Mouse (Mus musculus) midbrain, embryonic 11.5 days (tissue): ENCODE data around the gene Lyrm1. TPM values are rescaled to one million over a fixed set of nuclear protein-coding genes. Genes with fewer than 3 reads are reported as not detected.

Source experiments
- ATAC-seq: fragments of 200-750 bp; cut with Nextera tagmentation; 2 replicates; pipeline ENCODE4 v1.8.0; 2017; ENCODE audit warnings: moderate TSS enrichment, moderate library complexity; ENCODE audit not compliant: low FRiP score
- DNase-seq: peaks from one replicate; pipeline ENCODE4 v3.0.0; 2015; ENCODE audit warnings: low spot score; ENCODE audit errors: missing footprints
- H3K27ac ChIP-seq: fragments of 300-500 bp; sonication (generic); 2 replicates; pipeline ENCODE4 v1.5.1; 2014; ENCODE audit warnings: low read depth, low read length
- H3K27me3 ChIP-seq: fragments of 300-500 bp; sonication (generic); 2 replicates; pipeline ENCODE4 v1.6.1; 2014; ENCODE audit warnings: mild to moderate bottlenecking, low read length, moderate library complexity, mixed read lengths; ENCODE audit not compliant: control insufficient read depth, insufficient read depth
- H3K36me3 ChIP-seq: fragments of 300-500 bp; sonication (generic); 2 replicates; pipeline ENCODE4 v1.6.1; 2014; ENCODE audit warnings: mild to moderate bottlenecking, low read length, moderate library complexity, mixed read lengths; ENCODE audit not compliant: control insufficient read depth, insufficient read depth
- H3K4me1 ChIP-seq: fragments of 300-500 bp; sonication (generic); 2 replicates; pipeline ENCODE4 v1.6.1; 2014; ENCODE audit warnings: low read length; ENCODE audit not compliant: control insufficient read depth, insufficient read depth
- H3K4me2 ChIP-seq: fragments of 300-500 bp; sonication (generic); 2 replicates; pipeline ENCODE4 v1.6.1; 2014; ENCODE audit warnings: mild to moderate bottlenecking, moderate library complexity
- H3K4me3 ChIP-seq: fragments of 300-500 bp; sonication (generic); 2 replicates; pipeline ENCODE4 v1.5.1; 2014; ENCODE audit warnings: low read depth, low read length
- H3K9ac ChIP-seq: fragments of 300-500 bp; sonication (generic); 2 replicates; pipeline ENCODE4 v1.6.1; 2014; ENCODE audit warnings: low read length
- H3K9me3 ChIP-seq: fragments of 300-500 bp; sonication (generic); 2 replicates; pipeline ENCODE4 v1.6.1; 2016; ENCODE audit warnings: low read length; ENCODE audit not compliant: control insufficient read depth
- WGBS: fragments of 180-500 bp; shearing (Covaris S2); extraction: QIAGEN DNeasy Blood & Tissue Kit; methylation state at CpG from one replicate; pipeline ENCODE4 v1.1.7; 2014; 5-methylcytosine and 5-hydroxymethylcytosine counted together
- polyA plus RNA-seq: library from polyadenylated mRNA; unstranded; fragments of >200 nt; fragmentation: Nextera tagmentation; extraction: Ambion mirVana; gene quantifications from 2 replicates; pipeline ENCODE4 v1.2.1, GENCODE M21; 2014

The Lyrm1 gene
- polyA plus RNA-seq, 1 experiment from 2014 or later, result 13.1 TPM

DNA sequence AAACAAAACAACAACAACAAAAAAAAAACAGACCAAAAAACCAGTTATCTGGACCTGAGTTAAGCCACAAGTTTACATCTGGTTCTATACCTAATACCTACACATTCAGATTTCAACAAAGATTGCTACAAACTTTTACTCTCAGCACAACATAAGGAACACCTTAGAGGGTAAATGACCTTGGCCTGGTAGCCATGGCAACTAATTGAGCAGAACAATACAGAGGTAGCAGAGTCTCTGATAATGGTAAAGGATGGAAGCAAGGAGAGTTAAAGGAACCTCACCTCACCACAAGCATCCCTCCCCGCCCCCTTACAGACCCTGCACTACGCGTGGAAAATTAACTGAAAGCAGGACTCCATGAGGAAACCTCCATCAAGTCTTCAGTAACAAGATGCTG, 35.5 kb upstream of the Lyrm1 start:
- peaks cover 2% of the 10 kb centered on the region; the same call in 1 of the 2 replicates for H3K36me3 ChIP-seq
- H3K27ac ChIP-seq, result no peak overlapping the region
- no peak for DNase-seq
- WGBS, result 84% methylated on average over 3 of the region's 3 CpGs
- no peaks in the 10 kb centered on the region for H3K27me3 ChIP-seq
- H3K4me3 ChIP-seq, result no peak overlapping the region
- H3K9me3 ChIP-seq, result no peaks in the 10 kb centered on the region
- ATAC-seq, result no peak
- H3K4me2 ChIP-seq, result no peak overlapping the region
- H3K9ac ChIP-seq, result no peak overlapping the region
- H3K4me1 ChIP-seq, result peaks cover 22% of the 10 kb centered on the region

DNA sequence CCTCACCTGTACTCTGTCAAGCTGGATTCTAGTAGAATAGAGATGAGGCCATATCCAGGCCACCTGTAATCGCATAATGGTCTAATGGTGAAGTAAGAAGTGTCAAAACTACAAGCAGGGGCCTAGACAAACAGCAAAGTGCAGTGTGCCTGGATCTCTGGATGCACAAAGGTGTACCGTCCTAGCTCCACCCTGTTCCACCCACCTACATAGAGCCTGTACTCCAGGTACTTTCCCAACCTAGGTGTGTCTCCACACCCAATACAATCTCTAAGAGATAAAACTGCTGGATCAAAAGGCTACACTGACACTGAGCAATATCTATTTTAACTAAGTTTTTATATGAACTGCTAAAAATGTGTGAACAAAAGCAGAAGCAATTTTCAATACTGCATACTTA, 35.1 kb upstream of the Lyrm1 start:
- Histone ChIP-seq H3K36me3 (peaks cover 2% of the 10 kb centered on the region; the same call in 1 of the 2 replicates), H3K4me3 (no peak overlapping the region), H3K4me1 (peaks cover 22% of the 10 kb centered on the region), H3K4me2 (no peak overlapping the region), H3K27me3 (no peaks in the 10 kb centered on the region), H3K9me3 (no peaks in the 10 kb centered on the region), H3K9ac (no peak overlapping the region), H3K27ac (no peak overlapping the region)
- ATAC-seq (no peak), DNase-seq (no peak)
- 86% methylated on average over 2 of the region's 2 CpGs for WGBS

DNA sequence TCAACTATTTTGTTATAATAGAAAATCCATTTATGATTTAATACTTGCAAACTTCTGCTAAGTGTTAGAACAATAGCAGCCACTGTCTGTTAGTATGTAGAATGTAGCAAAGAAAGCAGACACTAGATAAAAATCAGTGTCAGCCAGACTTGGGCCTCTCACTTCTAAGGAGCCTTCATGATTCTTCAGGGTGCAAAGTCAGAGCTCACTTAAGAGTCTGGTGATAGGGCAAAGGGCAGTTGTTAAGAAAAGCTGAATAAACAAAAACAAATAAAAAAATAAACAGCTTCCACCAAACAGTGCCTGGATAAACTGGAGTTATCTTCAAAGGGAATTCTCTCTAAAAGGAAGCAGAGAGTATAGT, 34.7 kb upstream of the Lyrm1 start:
- Histone ChIP-seq H3K4me2 (no peak overlapping the region), H3K4me3 (no peak overlapping the region), H3K36me3 (peaks cover 2% of the 10 kb centered on the region; the same call in 1 of the 2 replicates), H3K4me1 (peaks cover 22% of the 10 kb centered on the region), H3K27me3 (no peaks in the 10 kb centered on the region), H3K9ac (no peak overlapping the region), H3K9me3 (no peaks in the 10 kb centered on the region), H3K27ac (peak overlapping the region; percentile 67)
- DNase-seq, result no peak
- ATAC-seq, result no peak

DNA sequence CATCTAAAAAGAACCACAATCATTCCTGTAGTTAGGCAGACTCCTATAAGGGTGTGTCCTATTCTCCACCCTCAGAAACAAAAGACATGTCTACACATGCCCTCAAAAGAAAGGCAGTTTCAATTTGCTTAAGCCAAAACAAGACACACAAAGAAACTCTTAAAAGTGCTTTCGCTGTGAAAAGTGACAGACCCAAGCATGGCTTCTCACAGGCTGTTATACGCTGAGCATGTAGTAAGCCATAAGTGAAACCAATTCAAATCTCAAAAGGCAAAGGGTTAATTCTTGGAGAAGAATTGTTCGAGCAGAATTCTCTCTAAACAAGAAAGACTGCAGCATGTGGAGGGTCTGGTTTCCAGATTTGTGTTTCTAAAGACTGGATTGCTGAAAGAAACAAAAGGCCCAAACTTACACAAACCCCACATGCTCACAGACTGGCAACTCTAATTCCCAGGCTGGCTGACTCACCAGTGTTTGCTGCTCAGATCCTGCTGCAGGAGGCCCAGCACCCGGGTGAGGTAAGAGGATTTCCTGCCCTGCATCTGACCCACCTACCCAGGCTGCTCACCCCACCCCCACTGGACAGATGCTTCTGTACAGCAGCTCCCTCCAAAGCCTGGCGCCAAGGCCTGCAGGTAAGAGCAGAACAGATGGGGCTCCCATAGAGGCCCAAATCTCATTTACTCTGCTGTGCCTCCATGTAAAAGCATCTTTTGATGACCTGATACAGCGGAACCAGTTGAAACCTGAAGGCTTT, 34.1 kb upstream of the Lyrm1 start:
- peak; percentile 93 for ATAC-seq
- peak overlapping the region; percentile 67 for H3K27ac ChIP-seq
- peaks cover 2% of the 10 kb centered on the region; the same call in 1 of the 2 replicates for H3K36me3 ChIP-seq

DNA sequence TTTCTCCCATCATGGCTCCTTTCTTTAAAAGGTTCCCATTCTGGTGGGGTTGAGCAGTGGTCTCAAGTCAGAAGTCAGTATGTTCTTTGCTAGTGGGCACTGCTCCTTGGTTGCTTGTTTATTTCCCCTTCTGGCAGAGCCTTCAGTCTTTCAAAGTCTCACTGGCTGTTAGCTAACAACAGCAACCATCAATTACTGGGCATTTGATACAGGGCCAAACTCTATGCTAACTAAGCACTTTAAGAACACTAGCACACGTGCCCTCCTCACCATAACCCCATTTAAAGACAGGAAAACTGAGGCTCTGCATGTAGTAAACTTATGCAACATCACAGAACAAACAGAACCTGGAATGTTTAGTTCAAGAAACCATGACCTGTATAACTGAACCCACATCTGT, 33.5 kb upstream of the Lyrm1 start:
- Histone ChIP-seq H3K4me1 (peaks cover 22% of the 10 kb centered on the region), H3K27ac (peak overlapping the region; percentile 67; the same call in 1 of the 2 replicates), H3K9ac (no peak overlapping the region), H3K4me2 (no peak overlapping the region), H3K36me3 (peaks cover 2% of the 10 kb centered on the region; the same call in 1 of the 2 replicates), H3K27me3 (no peaks in the 10 kb centered on the region), H3K9me3 (no peaks in the 10 kb centered on the region), H3K4me3 (no peak overlapping the region)
- DNase-seq, result no peak
- 53% methylated on average over 1 of the region's 1 CpGs for WGBS
- ATAC-seq, result no peak

More for the DNA sequence above, 34.1 kb upstream of the Lyrm1 start:
- Histone ChIP-seq H3K27me3 (no peaks in the 10 kb centered on the region), H3K4me2 (no peak overlapping the region), H3K4me3 (no peak overlapping the region), H3K4me1 (peaks cover 22% of the 10 kb centered on the region), H3K9me3 (no peaks in the 10 kb centered on the region), H3K9ac (peak overlapping the region; percentile 12; the same call in 1 of the 2 replicates)
- peak; percentile 92 for DNase-seq
- WGBS, result 13% methylated on average over 6 of the region's 6 CpGs

DNA sequence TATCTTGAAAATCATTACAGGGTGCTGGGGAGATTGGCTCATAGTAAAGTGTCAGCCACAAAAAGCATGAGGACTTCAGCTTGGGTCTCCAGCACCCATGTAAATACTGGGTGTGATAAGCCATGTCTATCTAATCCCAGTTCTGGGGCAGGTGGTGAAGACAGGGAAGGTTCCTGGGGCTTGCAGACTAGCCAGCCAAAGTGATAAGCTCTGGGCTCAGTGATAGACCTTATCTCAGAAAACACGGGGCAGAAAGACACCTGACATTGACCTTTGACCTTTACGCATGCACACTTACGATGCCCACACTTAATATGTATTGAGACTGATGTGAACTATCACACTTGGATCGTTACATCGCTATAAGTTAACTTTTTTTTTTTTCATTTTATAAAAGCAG, 31.2 kb upstream of the Lyrm1 start:
- Histone ChIP-seq H3K9ac (no peak overlapping the region), H3K4me2 (no peak overlapping the region), H3K36me3 (peaks cover under 1% of the 10 kb centered on the region; the same call in 1 of the 2 replicates), H3K4me3 (no peak overlapping the region), H3K27me3 (no peaks in the 10 kb centered on the region), H3K27ac (no peak overlapping the region), H3K4me1 (peaks cover 22% of the 10 kb centered on the region), H3K9me3 (no peaks in the 10 kb centered on the region)
- ATAC-seq, result no peak
- 91% methylated on average over 5 of the region's 5 CpGs for WGBS
- no peak for DNase-seq

DNA sequence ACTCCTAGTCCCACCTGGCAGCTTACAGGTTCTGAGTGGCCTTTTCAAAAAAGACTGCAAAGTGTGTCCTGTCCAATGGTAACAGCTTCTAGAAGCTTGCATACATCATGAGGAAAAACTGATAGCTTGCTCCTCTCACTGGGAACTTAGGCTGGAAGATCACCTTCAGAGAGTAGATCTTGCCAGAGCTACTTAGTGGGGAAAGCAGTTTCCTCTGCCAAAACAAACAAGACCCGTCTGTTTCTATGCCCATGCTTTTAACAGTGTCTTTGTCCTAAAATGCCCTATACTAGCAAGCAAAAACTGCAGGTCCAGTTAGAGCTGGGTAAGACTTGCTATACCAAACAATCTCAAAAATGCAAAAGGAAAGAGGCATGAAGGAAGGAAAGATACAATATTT, 29.5 kb upstream of the Lyrm1 start:
- H3K4me1 ChIP-seq, result peaks cover 12% of the 10 kb centered on the region
- no peaks in the 10 kb centered on the region for H3K27me3 ChIP-seq
- H3K27ac ChIP-seq, result no peak overlapping the region
- H3K36me3 ChIP-seq, result no peaks in the 10 kb centered on the region
- H3K4me3 ChIP-seq, result no peak overlapping the region
- ATAC-seq (no peak), DNase-seq (no peak)
- H3K9ac ChIP-seq, result no peak overlapping the region
- no peaks in the 10 kb centered on the region for H3K9me3 ChIP-seq
- no peak overlapping the region for H3K4me2 ChIP-seq
- WGBS, result 72% methylated on average over 1 of the region's 1 CpGs

DNA sequence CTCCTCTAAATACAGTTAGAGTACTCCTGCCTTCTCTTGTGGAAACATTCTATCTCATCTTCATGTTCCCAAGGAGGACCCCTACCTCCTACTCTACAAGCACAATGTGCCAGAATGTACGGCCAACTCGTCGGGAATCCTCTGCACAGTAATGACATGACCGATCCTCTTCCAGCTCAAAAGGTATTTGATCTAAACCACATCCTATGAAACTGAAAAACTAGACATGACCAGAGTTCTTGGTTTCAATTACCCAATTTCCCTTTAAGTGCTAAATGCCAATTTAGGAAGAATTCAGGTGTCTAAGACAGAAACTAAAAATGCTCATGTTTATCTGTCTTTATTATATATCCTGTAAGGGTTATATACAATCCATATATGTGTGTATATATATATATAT, 23.5 kb upstream of the Lyrm1 start:
- Histone ChIP-seq H3K4me1 (peaks cover 3% of the 10 kb centered on the region; the same call in 1 of the 2 replicates), H3K27me3 (no peaks in the 10 kb centered on the region), H3K27ac (no peak overlapping the region), H3K4me3 (no peak overlapping the region), H3K36me3 (no peaks in the 10 kb centered on the region), H3K9ac (no peak overlapping the region), H3K4me2 (no peak overlapping the region), H3K9me3 (no peaks in the 10 kb centered on the region)
- DNase-seq, result no peak
- ATAC-seq, result no peak
- WGBS, result 83% methylated on average over 4 of the region's 4 CpGs

DNA sequence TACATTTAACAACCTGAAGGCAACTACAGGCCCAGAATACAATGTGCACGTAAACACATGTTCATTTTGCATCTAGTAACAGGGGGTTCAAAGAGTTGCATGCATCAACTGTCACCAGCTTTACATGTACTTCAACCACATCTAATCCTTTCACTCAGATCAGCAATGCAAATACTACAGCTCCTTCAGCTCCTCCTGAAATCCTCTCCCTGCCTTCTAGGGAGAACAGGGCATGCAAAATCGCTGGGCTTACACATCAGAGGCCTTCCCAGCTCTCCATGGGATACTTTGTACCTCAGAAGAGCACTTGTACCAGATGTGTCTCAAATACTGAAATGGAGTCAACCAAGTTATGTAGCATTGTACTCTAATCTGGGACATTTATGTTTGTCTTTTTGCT, 22.6 kb upstream of the Lyrm1 start:
- H3K9ac ChIP-seq, result no peak overlapping the region
- H3K36me3 ChIP-seq, result no peaks in the 10 kb centered on the region
- peak overlapping the region; percentile 9; the same call in 1 of the 2 replicates for H3K27ac ChIP-seq
- ATAC-seq, result peak; percentile 55; the same call in 1 of the 2 replicates
- WGBS, result 17% methylated on average over 2 of the region's 2 CpGs
- H3K4me2 ChIP-seq, result no peak overlapping the region
- H3K4me3 ChIP-seq, result no peak overlapping the region
- no peaks in the 10 kb centered on the region for H3K9me3 ChIP-seq
- no peaks in the 10 kb centered on the region for H3K27me3 ChIP-seq
- peaks cover 3% of the 10 kb centered on the region; the same call in 1 of the 2 replicates for H3K4me1 ChIP-seq
- DNase-seq, result peak; percentile 88
